Mouse (Mus musculus) R1 (cell line): ENCODE data around the gene Gnaz.

ENCODE experiments used
- DNase-seq: peaks from one replicate; pipeline ENCODE4 v3.0.0-alpha.2; 2018; ENCODE audit warnings: low read depth, low spot score

Gene Gnaz

DNA sequence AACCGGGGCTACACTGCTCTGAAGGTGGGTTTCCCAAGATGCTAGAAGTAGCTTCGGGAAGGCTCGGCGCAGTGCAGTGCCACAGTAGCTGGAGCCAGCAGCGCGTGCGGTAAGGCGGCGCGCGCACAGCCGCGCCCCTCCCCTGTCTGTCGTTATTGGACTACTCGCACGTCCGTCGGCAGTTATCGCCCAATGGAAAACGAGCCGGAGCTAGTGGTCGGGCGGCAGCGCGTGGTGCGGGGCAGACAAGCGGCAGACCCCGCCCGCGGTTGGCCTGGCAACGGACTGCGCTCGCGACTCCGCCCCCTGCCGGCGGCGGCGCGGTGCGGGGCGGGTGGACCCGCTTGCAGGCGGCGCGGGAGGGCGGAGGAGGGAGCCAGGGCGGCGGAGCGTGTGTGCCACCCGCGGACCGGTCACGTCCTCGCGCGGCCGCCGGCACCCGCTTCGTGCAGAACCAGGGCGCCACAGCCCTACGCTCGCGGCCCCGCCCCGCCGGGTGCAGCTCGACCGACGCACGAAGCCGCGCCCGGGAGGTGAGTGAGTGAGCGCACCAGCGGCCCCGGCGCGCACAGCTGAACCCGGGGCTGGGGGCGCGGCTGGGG is at the start of gene Gnaz:
Gene Gnaz (plus strand): TSS at position 328 of the 602 bp plus-strand sequence.
- peak; percentile 96 for DNase-seq

GRCm38 (mm10) chr10:74919277-74919676 is 47.7 kb upstream of the Gnaz start:
- peak; percentile 69 for DNase-seq

- peak; percentile 41 for DNase-seq
Observed at GRCm38 (mm10) chr10:74920853-74921567, 46.0 kb upstream of the Gnaz start.

GRCm38 (mm10) chr10:74921614-74922013 is 45.4 kb upstream of the Gnaz start:
- no peak for DNase-seq

DNA sequence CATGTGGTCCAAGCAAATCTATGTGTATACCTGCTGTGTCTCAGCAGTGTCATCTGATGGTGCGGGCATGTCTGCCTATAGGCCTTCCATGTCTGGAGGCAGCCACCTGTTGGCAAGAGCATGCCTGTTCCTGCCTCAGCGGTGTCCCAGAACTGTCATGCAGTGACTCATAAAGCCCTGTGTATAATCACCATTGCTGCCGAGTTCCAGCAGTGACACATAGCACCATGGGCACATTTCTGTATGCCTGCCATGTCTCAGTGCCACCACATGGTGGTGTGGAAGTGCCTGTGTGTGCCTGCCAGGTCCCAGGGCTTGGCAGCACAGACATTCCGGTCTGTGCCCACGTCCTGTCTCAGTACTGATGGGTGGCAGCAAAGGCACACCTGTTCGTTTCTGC is 44.2 kb upstream of the Gnaz start:
- DNase-seq: no peak

GRCm38 (mm10) chr10:74924274-74924673 is 42.7 kb upstream of the Gnaz start:
- no peak for DNase-seq

GRCm38 (mm10) chr10:74925324-74925723 is 41.7 kb upstream of the Gnaz start:
- peak; percentile 77 for DNase-seq

DNA sequence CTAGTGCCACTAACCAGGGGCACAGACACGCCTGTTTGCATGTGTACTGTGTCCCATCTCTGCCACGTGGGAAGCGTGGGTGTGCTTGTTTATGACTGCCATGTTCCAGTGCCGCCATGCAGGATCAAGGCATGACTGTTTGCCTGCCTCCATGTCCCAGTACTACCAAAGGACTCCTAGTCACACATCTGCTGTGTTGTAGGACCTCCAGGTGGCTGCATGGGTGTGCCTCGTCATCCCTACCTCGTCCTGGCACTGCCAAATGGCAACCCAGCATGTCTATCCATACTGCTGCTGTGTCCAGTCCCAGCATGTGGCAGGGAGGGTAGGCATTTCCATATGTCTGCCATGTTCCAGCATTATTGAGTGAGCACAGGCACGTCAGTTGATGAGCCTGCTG is 38.7 kb upstream of the Gnaz start:
- DNase-seq: no peak

DNA sequence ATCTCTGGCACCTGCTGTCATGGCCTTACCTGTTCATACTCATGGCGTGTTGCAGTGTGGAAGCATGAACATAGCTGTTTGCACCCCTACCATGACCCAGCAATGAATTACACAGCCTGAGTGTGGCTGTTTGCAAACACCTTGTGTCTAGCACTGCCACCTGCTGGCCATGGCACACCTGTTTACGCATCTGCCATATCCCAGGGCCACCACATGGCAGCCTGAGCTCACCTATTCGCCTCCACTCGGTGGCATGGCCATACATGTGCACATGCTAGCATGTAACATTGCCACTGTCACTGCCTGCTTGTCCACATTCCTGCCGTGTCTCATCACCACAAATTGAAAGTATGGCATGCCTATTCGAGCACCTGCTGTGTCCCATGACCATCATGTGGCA is 37.4 kb upstream of the Gnaz start:
- DNase-seq: peak; percentile 38

- DNase-seq: no peak
Observed at GRCm38 (mm10) chr10:74930541-74930940, 36.4 kb upstream of the Gnaz start.

GRCm38 (mm10) chr10:74931631-74932030 is 35.3 kb upstream of the Gnaz start:
- DNase-seq: no peak

DNA sequence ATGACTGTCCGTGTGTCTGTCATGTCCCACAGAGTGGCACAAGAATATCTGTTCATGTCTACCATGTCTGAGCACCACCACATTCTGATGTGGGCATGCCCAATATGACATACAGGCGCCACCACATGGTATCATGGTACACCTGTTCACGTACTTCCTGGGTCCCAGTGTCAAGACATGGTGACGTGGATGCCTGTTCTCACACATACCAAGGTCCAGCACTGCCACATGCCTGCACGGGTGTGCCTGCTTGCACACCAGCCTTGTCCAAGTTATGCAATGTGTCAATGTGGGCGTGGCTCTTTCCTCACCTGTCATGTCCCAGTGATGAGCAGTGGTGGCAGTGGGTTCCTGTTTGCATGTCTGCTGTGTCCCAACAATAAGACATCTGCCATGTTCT is 34.5 kb upstream of the Gnaz start:
- no peak for DNase-seq

GRCm38 (mm10) chr10:74933548-74934190 is 33.3 kb upstream of the Gnaz start:
- DNase-seq: no peak

DNA sequence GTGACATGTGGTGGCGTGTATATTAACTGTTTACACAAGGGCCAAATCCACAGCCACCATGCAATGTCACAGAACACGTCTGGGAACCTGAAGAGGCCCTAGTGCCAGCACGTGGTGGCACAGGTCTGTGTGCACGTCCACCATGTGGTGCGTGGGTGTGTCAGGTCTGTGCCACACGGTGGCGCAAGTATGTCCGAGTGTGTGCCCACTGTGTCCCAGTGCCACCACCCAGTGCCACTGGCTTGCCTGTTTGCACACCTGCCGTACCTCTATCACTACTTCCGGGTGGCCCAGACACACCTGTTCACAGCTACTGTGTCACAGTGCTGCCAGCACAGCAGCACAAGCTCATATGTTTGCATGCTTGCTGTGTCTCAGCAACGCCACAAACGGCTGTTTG is 32.5 kb upstream of the Gnaz start:
- no peak for DNase-seq

DNA sequence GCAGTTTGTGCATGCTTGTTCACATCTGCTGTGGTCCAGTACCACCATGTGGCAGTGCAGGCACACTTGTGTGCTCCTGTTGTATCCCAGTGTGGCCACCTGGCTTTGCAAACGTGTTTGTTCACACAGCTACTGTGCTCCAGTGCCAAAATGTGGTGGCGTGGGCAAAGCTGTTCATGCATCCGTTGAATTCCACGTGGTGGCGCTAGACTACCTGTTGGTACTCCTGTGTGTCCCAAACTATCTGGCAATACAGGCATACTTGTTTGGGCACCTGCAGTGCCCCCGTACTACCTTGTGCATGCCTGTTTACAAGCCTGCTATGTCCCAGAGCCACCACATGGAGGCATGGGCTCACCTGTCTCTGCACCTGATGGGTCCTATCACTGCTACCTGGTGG is 32.0 kb upstream of the Gnaz start:
- peak; percentile 79 for DNase-seq

DNA sequence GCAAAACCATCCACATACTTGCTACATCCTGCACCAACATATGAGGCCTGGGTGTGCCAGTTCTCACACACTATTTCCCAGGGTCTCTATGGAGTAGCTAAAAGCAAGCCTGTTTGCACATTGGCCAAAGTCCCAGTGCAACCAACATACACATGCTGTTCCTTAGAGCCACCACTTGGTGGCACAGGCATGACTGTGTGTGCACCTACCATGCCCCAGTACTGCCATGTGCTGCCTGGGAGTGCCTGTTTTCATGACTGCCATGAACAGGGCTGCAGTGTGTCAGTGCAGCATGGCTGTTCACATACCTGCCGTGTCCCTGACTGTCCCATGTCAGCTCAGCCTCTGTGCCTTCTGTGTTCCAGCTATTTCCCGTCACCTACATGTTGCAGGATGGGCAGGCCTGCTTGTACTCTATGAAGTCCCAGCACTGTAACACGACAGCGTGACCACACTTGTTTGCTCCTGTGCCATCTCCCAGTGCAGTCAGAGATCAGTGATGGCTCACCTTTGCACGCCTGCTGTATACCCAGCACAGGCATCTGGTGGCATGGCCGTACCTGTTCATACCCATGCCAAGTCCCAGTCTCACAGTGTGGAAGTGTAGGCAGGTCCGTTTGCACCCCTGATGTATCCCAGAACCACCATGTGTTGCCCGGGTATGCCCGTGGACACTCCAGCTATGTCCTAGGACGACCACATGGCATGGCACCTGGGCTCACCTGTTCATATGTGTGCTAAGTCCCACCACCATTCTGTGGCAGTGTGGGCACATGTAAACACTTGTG is 29.8 kb upstream of the Gnaz start:
- peak; percentile 58 for DNase-seq

- no peak for DNase-seq
Observed at GRCm38 (mm10) chr10:74938410-74938809, 28.6 kb upstream of the Gnaz start.

DNA sequence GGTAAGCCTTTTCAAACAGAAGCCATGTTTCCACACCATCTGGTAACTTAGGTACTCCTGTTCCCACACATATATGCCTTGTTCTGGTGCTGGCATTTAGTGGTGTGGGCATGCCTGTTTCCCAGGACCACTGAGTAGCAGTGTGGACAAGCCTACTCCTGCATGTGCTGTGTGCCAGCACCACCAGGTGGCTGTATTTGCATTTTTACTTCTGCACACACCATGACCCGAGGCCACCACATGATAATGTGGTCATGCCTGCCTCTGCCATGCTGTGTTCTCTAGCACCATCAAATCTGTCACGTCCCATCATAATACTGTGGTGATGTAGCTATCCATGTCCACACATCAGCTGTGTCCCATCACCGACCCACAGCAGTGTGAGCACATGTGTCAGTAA is 27.7 kb upstream of the Gnaz start:
- DNase-seq: no peak

- DNase-seq: no peak
Observed at GRCm38 (mm10) chr10:74940795-74941194, 26.2 kb upstream of the Gnaz start.

DNA sequence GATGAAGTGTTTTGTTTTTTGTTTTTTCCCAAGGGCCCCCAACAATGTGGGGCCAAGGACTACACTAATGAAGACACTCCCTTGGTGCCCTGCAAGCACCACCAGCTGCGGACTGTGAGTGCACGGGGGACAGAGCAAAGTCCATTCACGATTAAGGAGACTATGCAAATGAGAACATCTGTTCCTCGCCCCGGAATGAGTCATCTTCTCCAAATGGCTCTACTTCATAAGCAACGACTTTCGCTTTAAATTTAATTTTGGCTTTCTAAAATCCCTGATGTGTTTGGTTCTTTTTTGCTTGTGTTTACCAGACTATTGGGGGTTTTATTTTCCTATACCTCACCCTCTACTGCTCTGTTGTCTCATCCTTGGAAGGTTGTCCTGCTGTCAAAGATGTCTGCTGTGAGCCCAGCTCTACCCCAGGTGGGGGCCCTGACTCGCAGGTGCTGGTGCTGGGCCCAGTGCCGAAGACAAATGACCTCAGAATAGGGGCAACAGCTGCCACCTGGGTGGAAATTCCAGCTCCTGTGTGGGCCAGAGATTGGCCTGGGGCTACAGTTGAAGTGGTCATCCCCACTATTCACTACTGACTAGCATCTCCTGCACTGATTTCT is 14.0 kb upstream of the Gnaz start:
- peak; percentile 21 for DNase-seq

GRCm38 (mm10) chr10:74964380-74964779 is 2.6 kb upstream of the Gnaz start:
- no peak for DNase-seq
